Mouse (Mus musculus): ENCODE data around the gene Rpgr. TPM values are rescaled to one million over a fixed set of nuclear protein-coding genes. Genes with fewer than 3 reads are reported as not detected.

Rpgr gene
- polyA plus RNA-seq, 2 experiments from 2014 or later = 3.8 to 4.0 TPM

DNA sequence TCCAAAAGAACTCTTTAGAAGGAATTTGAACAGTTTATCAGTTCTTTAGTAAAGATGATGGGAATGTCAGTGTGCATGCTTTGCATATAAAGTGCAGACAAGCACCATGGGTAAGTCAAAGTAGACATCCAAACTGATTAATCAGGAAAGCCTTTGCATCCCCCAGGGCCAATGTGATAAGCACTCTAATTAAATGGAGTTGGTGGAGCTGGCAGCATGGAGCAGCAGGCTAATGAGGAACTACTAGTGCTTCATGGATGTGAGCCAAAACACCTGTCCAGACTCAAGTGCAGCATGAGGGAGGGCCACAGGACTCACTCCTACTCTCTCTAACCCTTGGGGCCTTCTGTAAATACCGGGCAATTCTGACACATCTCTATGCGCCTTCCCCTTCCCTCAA lies 145.2 kb downstream of the Rpgr start:
- ATAC-seq = no peak

DNA sequence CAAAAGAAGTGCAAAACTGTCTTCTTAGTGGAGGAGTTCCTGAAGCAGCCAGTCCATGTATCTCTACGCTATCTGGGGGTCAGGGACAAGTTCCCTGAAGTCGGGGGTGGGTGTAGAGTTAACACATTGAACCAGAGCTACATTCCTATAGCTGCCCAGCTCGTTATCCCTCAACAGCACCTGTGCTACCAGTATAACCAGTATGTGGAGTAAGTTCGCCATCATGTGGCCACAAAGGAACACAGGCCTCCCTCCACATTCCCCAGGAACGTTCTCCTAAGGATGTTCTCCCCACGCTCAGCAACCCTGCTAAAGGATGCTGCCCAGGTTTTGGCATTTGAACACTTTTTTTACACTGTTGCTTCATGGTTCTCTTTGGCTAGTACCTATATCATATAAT lies 146.0 kb downstream of the Rpgr start:
- ATAC-seq = no peak

DNA sequence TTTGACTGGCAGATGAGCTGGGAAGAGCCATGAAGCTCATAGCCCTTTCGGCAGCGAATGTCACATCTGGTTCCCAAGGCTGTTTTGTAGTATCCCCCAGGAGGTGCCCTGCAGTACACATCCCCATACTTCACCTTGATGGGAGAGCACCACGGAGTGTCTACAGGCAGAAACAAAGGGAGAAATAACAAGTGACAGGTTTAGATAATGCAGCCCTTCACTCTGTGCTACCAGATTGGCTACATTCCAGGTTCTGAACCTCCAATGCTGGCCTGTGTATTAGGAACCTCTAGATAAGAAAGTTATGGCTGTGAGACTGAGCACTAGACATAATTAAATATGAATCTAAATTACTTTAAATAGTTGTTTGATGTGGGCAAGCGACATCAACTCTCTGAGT lies 147.3 kb downstream of the Rpgr start:
- ATAC-seq = no peak

DNA sequence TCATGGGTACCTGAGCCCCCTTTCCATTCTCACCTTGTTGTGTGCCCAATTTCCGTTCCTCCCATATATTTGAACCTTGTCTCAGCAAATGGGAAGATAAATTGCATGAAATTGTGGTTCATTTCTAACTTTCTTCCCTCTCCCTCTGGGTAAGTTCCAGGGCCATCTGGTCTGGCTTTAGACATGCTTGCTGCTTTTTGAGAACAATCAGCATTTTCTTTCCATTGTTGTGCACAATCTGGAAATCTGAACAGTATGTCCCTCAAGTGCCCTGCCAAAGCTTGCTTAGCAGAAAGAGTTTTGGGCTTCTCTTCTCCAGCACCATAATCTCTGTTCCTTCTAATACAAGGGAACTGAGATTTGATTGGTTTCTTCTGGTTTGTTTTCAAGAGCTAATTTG lies 152.9 kb downstream of the Rpgr start:
- no peak for ATAC-seq

DNA sequence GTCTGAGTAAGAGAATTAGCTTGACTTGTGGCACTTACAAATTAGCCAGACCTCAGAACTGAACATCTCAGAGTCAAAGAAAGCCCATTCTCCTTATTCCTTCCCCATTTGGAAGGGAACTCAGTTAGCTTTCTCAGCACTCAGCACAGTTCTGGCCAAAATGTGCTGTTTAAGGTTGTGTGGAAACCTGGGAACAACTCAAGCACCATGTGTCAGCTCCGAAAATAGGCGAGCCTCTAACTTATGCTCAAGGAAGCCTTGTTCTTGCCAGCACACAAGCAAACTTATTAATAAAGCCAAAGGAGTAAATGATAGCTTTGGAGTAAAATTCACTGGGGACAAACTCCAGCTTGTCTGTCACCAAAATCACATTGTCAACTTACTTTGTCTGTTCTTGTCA lies 153.4 kb downstream of the Rpgr start:
- no peak for ATAC-seq

DNA sequence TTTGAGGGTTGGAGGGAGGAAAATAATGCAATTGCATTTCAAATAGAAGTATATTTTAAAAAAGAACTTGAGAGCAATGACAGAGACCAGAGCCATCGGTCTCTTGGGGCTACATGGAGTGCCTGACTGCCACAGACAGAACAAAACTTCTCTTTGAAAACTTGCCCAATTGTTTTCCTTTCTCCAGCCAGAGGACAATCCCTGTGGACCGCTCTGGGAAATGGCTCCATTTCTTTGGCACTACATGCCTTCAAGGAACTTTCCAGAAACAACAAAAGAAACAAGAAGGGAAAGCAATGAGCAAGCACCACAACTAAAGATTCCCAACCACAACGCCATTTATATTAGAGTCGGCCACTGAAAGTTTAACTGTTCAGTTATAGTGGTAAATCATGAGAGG lies 154.5 kb downstream of the Rpgr start:
- no peak for ATAC-seq

DNA sequence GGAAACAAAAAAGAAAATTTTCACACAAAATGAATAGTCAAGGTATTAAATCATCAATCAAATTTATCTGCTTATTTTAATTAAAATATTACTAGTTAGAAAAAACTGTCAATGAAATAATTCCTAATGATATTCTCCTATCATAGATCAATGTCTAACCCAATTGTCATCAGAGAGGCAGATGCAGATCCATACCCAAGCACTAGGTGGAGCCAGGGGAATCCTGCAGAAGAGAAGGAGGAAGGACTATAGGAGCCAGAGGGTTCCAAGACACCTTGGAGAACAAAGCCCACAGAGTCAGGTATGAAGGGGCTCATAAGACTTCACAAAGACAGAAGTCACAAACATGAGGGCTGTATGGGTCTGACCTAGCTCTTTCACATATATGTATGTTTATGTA lies 182.1 kb downstream of the Rpgr start:
- no peak for ATAC-seq

Other genes starting within 250 kb of the Rpgr start
- not detected for gene Srpx, start 99.2 kb downstream of the Rpgr start, polyA plus RNA-seq (2017; shearing (Covaris generic))
- not detected for gene Otc, start 35.4 kb upstream of the Rpgr start, polyA plus RNA-seq (2017; shearing (Covaris generic))